Mouse (Mus musculus) liver (tissue): ENCODE measurements around the gene Rnasek.

ENCODE experiments used
- DNase-seq: peaks from one replicate; pipeline ENCODE4 v3.0.0-alpha.2; 2020; ENCODE audit warnings: mixed read lengths

The Rnasek gene

GRCm38 (mm10) chr11:70215301-70215700 is 24.3 kb downstream of the Rnasek start:
- DNase-seq = no peak

- DNase-seq = no peak
Observed at GRCm38 (mm10) chr11:70214856-70215209, 24.8 kb downstream of the Rnasek start.

GRCm38 (mm10) chr11:70214191-70214855 is 25.3 kb downstream of the Rnasek start:
- no peak for DNase-seq

- DNase-seq = no peak
Observed at GRCm38 (mm10) chr11:70213736-70214135, 25.9 kb downstream of the Rnasek start.

GRCm38 (mm10) chr11:70212896-70213295 is 26.7 kb downstream of the Rnasek start:
- DNase-seq = peak; percentile 55

- DNase-seq = no peak
Observed at GRCm38 (mm10) chr11:70212423-70212822, 27.2 kb downstream of the Rnasek start, which contains the start of gene Slc16a11. Gene Slc16a11, plus strand, starts transcription at chr11:70212752.

GRCm38 (mm10) chr11:70211972-70212371 is 27.7 kb downstream of the Rnasek start:
- DNase-seq = no peak

GRCm38 (mm10) chr11:70210681-70211080 is 29.0 kb downstream of the Rnasek start:
- no peak for DNase-seq

GRCm38 (mm10) chr11:70208778-70209388 is 30.8 kb downstream of the Rnasek start:
- no peak for DNase-seq

- no peak for DNase-seq
Observed at GRCm38 (mm10) chr11:70207283-70207682, 32.4 kb downstream of the Rnasek start.

- no peak for DNase-seq
Observed at GRCm38 (mm10) chr11:70206801-70207200, 32.8 kb downstream of the Rnasek start.

GRCm38 (mm10) chr11:70201691-70202090 is 38.0 kb downstream of the Rnasek start:
- DNase-seq = peak; percentile 87

GRCm38 (mm10) chr11:70200036-70200608 is 39.5 kb downstream of the Rnasek start:
- no peak for DNase-seq

- DNase-seq = no peak
Observed at GRCm38 (mm10) chr11:70199107-70199506, 40.5 kb downstream of the Rnasek start.

- no peak for DNase-seq
Observed at GRCm38 (mm10) chr11:70198332-70198731, 41.3 kb downstream of the Rnasek start.

- no peak for DNase-seq
Observed at GRCm38 (mm10) chr11:70193354-70194285, 46.0 kb downstream of the Rnasek start.

- DNase-seq = no peak
Observed at GRCm38 (mm10) chr11:70192157-70192556, 47.5 kb downstream of the Rnasek start.

- no peak for DNase-seq
Observed at GRCm38 (mm10) chr11:70191188-70191587, 48.5 kb downstream of the Rnasek start.

GRCm38 (mm10) chr11:70189319-70190134 is 50.1 kb downstream of the Rnasek start:
- no peak for DNase-seq
